ENCODE assay signal across 20 mouse cellular contexts in the genomic region with DNA sequence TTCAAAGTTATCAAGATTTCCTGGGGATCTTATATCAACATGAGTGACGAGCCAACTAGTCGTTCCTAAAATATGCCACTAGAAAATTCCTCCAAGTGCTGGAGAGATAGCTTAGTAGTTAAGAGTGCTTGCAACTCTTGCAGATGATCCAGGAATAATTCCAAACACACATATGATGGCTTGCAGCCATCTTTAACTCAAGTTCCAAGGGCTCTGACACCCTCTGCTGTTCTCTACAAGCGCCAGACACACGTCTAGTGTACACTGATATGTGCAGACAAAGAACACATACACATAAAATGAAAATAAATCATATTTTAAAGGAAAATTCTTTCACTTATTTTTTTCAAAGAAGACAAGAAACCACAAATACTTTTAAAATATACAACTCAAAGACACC.
DNase-seq lines count a peak whose midpoint lies in the region; ATAC-seq and TF ChIP-seq lines count a peak whose summit lies in the region.
"Had no signal": no experiment of that assay in that cellular context is flagged by ENCODE, and none has a peak within 500 bp of the region (broad histone marks: within the 10 kb centered on the region; RNA-seq: fewer than 3 reads in every experiment).

No protein-coding gene starts in this region.

- no peak for TF ChIP-seq EP300 in lung, postnatal 0 days (IDR thresholded peaks at IDR 0.05)

- H3K27me3 ChIP-seq in lung, embryonic 14.5 days (ENCODE audit: insufficient read depth, low read length): no peaks in the 10 kb centered on the region
- H3K27me3 ChIP-seq in lung, postnatal 0 days (replicated peaks; ENCODE audit: insufficient read depth, low read length): no peaks in the 10 kb centered on the region
- no peaks in the 10 kb centered on the region for H3K27me3 ChIP-seq in forebrain, embryonic 16.5 days (replicated peaks; ENCODE audit: control insufficient read depth, insufficient read depth, low read length)
- H3K27me3 ChIP-seq: embryonic facial prominence, embryonic 13.5 days; hindbrain, embryonic 15.5 days had no signal

- no peaks in the 10 kb centered on the region for H3K36me3 ChIP-seq in lung, embryonic 14.5 days (ENCODE audit: insufficient read depth)
- no peaks in the 10 kb centered on the region for H3K36me3 ChIP-seq in lung, postnatal 0 days (ENCODE audit: insufficient read depth, low read length)
- H3K36me3 ChIP-seq in forebrain, embryonic 16.5 days (ENCODE audit: control insufficient read depth, insufficient read depth): no peaks in the 10 kb centered on the region
- H3K36me3 ChIP-seq: embryonic facial prominence, embryonic 13.5 days; heart, embryonic 10.5 days; hindbrain, embryonic 15.5 days had no signal

- H3K27ac ChIP-seq in gastrocnemius, adult 2 months: no peak overlapping the region
- H3K27ac ChIP-seq in lung, embryonic 14.5 days (ENCODE audit: low read depth): no peak overlapping the region
- no peak overlapping the region for H3K27ac ChIP-seq in lung, postnatal 0 days (ENCODE audit: low read length)
- no peak overlapping the region for H3K27ac ChIP-seq in forebrain, embryonic 16.5 days (ENCODE audit: low read length)
- H3K27ac ChIP-seq: embryonic facial prominence, embryonic 13.5 days; heart, embryonic 10.5 days; hindbrain, embryonic 10.5 days; hindbrain, embryonic 15.5 days had no signal

- no peak for DNase-seq in gastrocnemius, adult 2 months
- DNase-seq in gastrocnemius, postnatal 36 days: no peak
- peak; percentile 36 for DNase-seq in lung, embryonic 14.5 days
- no peak for DNase-seq in lung, postnatal 0 days (ENCODE audit: low spot score)
- DNase-seq in urinary bladder, postnatal 36 days (ENCODE audit: low spot score in 2 of 2): no peak
- no peak for DNase-seq in cerebellum, postnatal 4 days (ENCODE audit: low spot score in 2 of 2)
- DNase-seq: adrenal gland, adult 2 months; adrenal gland, postnatal 25 days; cerebellum, adult 11 months; cerebellum, adult 8-10 months; cerebellum, postnatal 25 days; gastrocnemius, postnatal 14 days; heart, postnatal 14 days; kidney, adult 11 months; kidney, adult 9 months had no signal

- H3K9ac ChIP-seq in lung, embryonic 14.5 days: no peak overlapping the region
- H3K9ac ChIP-seq in lung, postnatal 0 days (replicated peaks; ENCODE audit: low read depth): no peak overlapping the region
- no peak overlapping the region for H3K9ac ChIP-seq in forebrain, embryonic 16.5 days (replicated peaks; ENCODE audit: low read depth, low read length)
- H3K9ac ChIP-seq: embryonic facial prominence, embryonic 13.5 days; hindbrain, embryonic 15.5 days had no signal

- TF ChIP-seq CTCF in gastrocnemius, adult 2 months (IDR thresholded peaks at IDR 0.05): peak; percentile 8; the same call in 1 of the 2 replicates
- TF ChIP-seq CTCF in lung, embryonic 14.5 days (IDR thresholded peaks at IDR 0.05; ENCODE audit: low read depth): no peak
- TF ChIP-seq CTCF in lung, postnatal 0 days (IDR thresholded peaks at IDR 0.05): no peak

- H3K4me2 ChIP-seq in lung, embryonic 14.5 days: no peak overlapping the region
- no peak overlapping the region for H3K4me2 ChIP-seq in lung, postnatal 0 days (replicated peaks; ENCODE audit: low read depth, low read length)
- H3K4me2 ChIP-seq in forebrain, embryonic 16.5 days (ENCODE audit: low read length): no peak overlapping the region
- H3K4me2 ChIP-seq: embryonic facial prominence, embryonic 13.5 days; hindbrain, embryonic 15.5 days had no signal

- no peak overlapping the region for H3K4me3 ChIP-seq in gastrocnemius, adult 2 months
- no peak overlapping the region for H3K4me3 ChIP-seq in lung, embryonic 14.5 days (ENCODE audit: low read depth, low read length)
- no peak overlapping the region for H3K4me3 ChIP-seq in lung, postnatal 0 days (ENCODE audit: low read depth, low read length)
- no peak overlapping the region for H3K4me3 ChIP-seq in forebrain, embryonic 16.5 days (replicated peaks; ENCODE audit: low read length)
- H3K4me3 ChIP-seq: embryonic facial prominence, embryonic 13.5 days; heart, embryonic 10.5 days; hindbrain, embryonic 10.5 days; hindbrain, embryonic 15.5 days had no signal

- no peaks in the 10 kb centered on the region for H3K9me3 ChIP-seq in lung, embryonic 14.5 days (ENCODE audit: low read depth, low read length)
- no peaks in the 10 kb centered on the region for H3K9me3 ChIP-seq in lung, postnatal 0 days (ENCODE audit: low read length)
- H3K9me3 ChIP-seq in forebrain, embryonic 16.5 days (ENCODE audit: control insufficient read depth, low read length): no peaks in the 10 kb centered on the region
- H3K9me3 ChIP-seq: embryonic facial prominence, embryonic 13.5 days; heart, embryonic 10.5 days; hindbrain, embryonic 15.5 days had no signal

- ATAC-seq in lung, embryonic 14.5 days (ENCODE audit: insufficient read depth): no peak
- ATAC-seq in lung, postnatal 0 days: no peak
- peak; percentile 78 for ATAC-seq in forebrain, embryonic 16.5 days

- no peaks in the 10 kb centered on the region; the same call in 1 of the 2 replicates for H3K4me1 ChIP-seq in lung, embryonic 14.5 days (ENCODE audit: insufficient read depth)
- H3K4me1 ChIP-seq in lung, postnatal 0 days (ENCODE audit: insufficient read depth, low read depth, low read length): no peaks in the 10 kb centered on the region
- peaks cover 18% of the 10 kb centered on the region; the same call in 1 of the 2 replicates for H3K4me1 ChIP-seq in forebrain, embryonic 16.5 days (replicated peaks; ENCODE audit: control insufficient read depth, insufficient read depth, low read length)

- intact Hi-C loops in gastrocnemius, adult 2 months (cut with DNase I): no loop called here
- intact Hi-C loops in gastrocnemius, postnatal 36 days (cut with DNase I): loop anchor here (10.0 kb wide), 1 partner anchor 193 kb away; no protein-coding TSS in a partner anchor

- 51% methylated on average over 4 of the region's 4 CpGs for WGBS in lung, embryonic 14.5 days
- WGBS in lung, postnatal 0 days: 51% methylated on average over 4 of the region's 4 CpGs
- 64% methylated on average over 4 of the region's 4 CpGs for WGBS in forebrain, embryonic 16.5 days
